Mouse (Mus musculus): ENCODE measurements around the gene Sfr1. TPM values are rescaled to one million over a fixed set of nuclear protein-coding genes. Genes with fewer than 3 reads are reported as not detected.

Gene Sfr1
- polyA plus RNA-seq, 1 experiment from 2014 or later, result 212 TPM

DNA sequence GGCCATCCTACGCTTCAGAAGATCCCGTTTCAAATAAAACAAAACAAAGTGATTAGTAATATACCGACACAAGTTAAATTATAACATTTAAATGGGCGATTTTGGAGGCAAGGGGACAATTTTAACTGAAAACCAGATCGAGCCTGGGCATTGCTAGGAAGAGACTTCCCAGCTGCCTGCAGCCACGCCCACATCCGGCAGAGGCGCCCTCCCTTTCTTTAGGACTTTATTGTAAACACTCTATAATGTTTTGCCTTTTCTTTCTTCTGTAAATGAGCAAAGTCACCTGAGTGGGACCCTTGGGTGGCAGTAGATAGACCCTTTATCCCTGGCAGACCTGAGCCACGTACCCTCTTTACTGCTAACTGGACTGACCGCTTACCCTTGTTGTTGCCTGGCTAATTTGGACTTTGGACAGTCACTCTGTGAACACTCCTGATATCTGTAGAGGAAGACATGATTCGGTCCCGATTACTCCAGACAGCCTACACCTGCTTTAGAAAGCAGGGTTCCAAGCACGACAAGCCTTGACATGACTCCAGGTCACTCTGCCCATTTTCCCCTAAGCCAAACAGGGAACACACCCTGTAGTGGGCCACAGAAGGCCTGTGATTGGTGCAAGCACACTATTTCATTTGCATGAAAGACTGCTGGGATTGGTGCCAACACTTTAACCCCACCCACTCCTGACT, 26.3 kb upstream of the Sfr1 start:
- no peak overlapping the region for H3K9ac ChIP-seq (ENCODE audit: low read length)
- H3K9me3 ChIP-seq (replicated peaks; ENCODE audit: control insufficient read depth, low read length), result no peaks in the 10 kb centered on the region
- WGBS, result 75% methylated on average over 13 of the region's 13 CpGs
- H3K36me3 ChIP-seq (ENCODE audit: control insufficient read depth, insufficient read depth, low read length), result no peaks in the 10 kb centered on the region
- no peak overlapping the region for H3K27ac ChIP-seq (ENCODE audit: low read depth, low read length)
- H3K4me1 ChIP-seq (ENCODE audit: control insufficient read depth, insufficient read depth, low read length), result no peaks in the 10 kb centered on the region
- H3K4me3 ChIP-seq (ENCODE audit: low read depth, low read length), result no peak overlapping the region
- DNase-seq (ENCODE audit: low spot score) (no peak), ATAC-seq (no peak)
- H3K4me2 ChIP-seq (ENCODE audit: low read length), result no peak overlapping the region
- no peaks in the 10 kb centered on the region for H3K27me3 ChIP-seq (replicated peaks; ENCODE audit: control insufficient read depth, insufficient read depth, low read length)

- no peaks in the 10 kb centered on the region for H3K36me3 ChIP-seq (ENCODE audit: control insufficient read depth, insufficient read depth, low read length)
- H3K4me2 ChIP-seq (ENCODE audit: low read length), result no peak overlapping the region
- ATAC-seq (no peak), DNase-seq (ENCODE audit: low spot score) (no peak)
- no peak overlapping the region for H3K9ac ChIP-seq (ENCODE audit: low read length)
- no peak overlapping the region for H3K27ac ChIP-seq (ENCODE audit: low read depth, low read length)
- WGBS, result 87% methylated on average over 8 of the region's 8 CpGs
- no peaks in the 10 kb centered on the region for H3K9me3 ChIP-seq (replicated peaks; ENCODE audit: control insufficient read depth, low read length)
- H3K4me3 ChIP-seq (ENCODE audit: low read depth, low read length), result no peak overlapping the region
- no peaks in the 10 kb centered on the region for H3K4me1 ChIP-seq (ENCODE audit: control insufficient read depth, insufficient read depth, low read length)
- no peaks in the 10 kb centered on the region for H3K27me3 ChIP-seq (replicated peaks; ENCODE audit: control insufficient read depth, insufficient read depth, low read length)
These were observed 25.6 kb upstream of the Sfr1 start for GRCm38 (mm10) chr19:47705772-47706309.

DNA sequence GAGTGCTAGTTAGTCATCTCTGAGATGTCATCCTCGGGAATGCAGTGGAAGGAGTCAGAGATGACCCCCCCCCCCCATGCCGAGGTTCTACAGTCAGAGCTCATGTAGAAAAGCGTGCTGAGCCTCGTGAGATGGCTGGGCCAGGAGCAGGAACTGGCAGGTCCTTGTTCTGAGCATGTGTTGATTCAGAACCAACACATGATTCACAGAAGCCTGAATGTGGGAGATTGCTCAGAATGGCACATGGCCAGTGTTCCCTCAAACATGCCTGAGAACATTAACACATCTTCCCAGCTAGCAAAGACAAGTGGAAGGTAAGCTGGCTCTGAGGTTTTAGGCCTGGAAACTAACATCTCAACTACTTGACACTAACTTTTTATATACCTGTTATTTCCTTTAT, 21.1 kb upstream of the Sfr1 start:
- Histone ChIP-seq H3K36me3 (ENCODE audit: control insufficient read depth, insufficient read depth, low read length) (no peaks in the 10 kb centered on the region), H3K9me3 (replicated peaks; ENCODE audit: control insufficient read depth, low read length) (no peaks in the 10 kb centered on the region), H3K27me3 (replicated peaks; ENCODE audit: control insufficient read depth, insufficient read depth, low read length) (no peaks in the 10 kb centered on the region), H3K27ac (ENCODE audit: low read depth, low read length) (no peak overlapping the region), H3K4me2 (ENCODE audit: low read length) (no peak overlapping the region), H3K4me3 (ENCODE audit: low read depth, low read length) (no peak overlapping the region), H3K4me1 (ENCODE audit: control insufficient read depth, insufficient read depth, low read length) (no peaks in the 10 kb centered on the region), H3K9ac (ENCODE audit: low read length) (no peak overlapping the region)
- DNase-seq (ENCODE audit: low spot score) (no peak), ATAC-seq (no peak)
- 81% methylated on average over 4 of the region's 4 CpGs for WGBS

DNA sequence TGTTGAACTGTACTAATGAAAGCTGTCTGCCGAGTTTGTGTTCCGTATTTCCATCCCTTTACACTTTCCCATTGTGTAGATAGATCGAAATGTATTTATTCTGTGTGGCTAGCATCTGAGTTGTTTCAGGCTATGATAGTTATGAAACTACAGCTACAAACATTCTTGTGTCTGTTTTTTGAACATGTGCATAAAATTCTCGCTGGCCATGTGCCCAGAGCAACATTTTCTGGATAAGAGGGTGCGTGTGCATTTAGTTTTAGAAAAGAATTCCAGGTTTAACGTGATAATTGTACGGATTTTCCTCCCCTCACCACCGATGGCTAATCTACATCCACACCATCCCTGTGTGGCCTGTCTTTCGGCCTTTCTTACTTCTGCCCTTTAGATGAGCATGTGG, 18.0 kb upstream of the Sfr1 start:
- DNase-seq (ENCODE audit: low spot score), result no peak
- WGBS, result 82% methylated on average over 9 of the region's 9 CpGs

GRCm38 (mm10) chr19:47716144-47716543, 15.3 kb upstream of the Sfr1 start:
- Histone ChIP-seq H3K36me3 (ENCODE audit: control insufficient read depth, insufficient read depth, low read length) (no peaks in the 10 kb centered on the region), H3K9me3 (replicated peaks; ENCODE audit: control insufficient read depth, low read length) (no peaks in the 10 kb centered on the region), H3K27me3 (replicated peaks; ENCODE audit: control insufficient read depth, insufficient read depth, low read length) (no peaks in the 10 kb centered on the region), H3K9ac (ENCODE audit: low read length) (no peak overlapping the region), H3K4me2 (ENCODE audit: low read length) (no peak overlapping the region), H3K4me1 (ENCODE audit: control insufficient read depth, insufficient read depth, low read length) (no peaks in the 10 kb centered on the region), H3K27ac (ENCODE audit: low read depth, low read length) (no peak overlapping the region), H3K4me3 (ENCODE audit: low read depth, low read length) (no peak overlapping the region)
- DNase-seq (ENCODE audit: low spot score) (no peak), ATAC-seq (no peak)
- 66% methylated on average over 2 of the region's 2 CpGs for WGBS

More for the DNA sequence above, 18.0 kb upstream of the Sfr1 start:
- no peaks in the 10 kb centered on the region for H3K27me3 ChIP-seq (replicated peaks; ENCODE audit: control insufficient read depth, insufficient read depth, low read length)
- H3K36me3 ChIP-seq (ENCODE audit: control insufficient read depth, insufficient read depth, low read length), result no peaks in the 10 kb centered on the region
- H3K4me3 ChIP-seq (ENCODE audit: low read depth, low read length), result no peak overlapping the region
- no peaks in the 10 kb centered on the region for H3K4me1 ChIP-seq (ENCODE audit: control insufficient read depth, insufficient read depth, low read length)
- no peaks in the 10 kb centered on the region for H3K9me3 ChIP-seq (replicated peaks; ENCODE audit: control insufficient read depth, low read length)
- no peak overlapping the region for H3K4me2 ChIP-seq (ENCODE audit: low read length)
- no peak for ATAC-seq
- H3K9ac ChIP-seq (ENCODE audit: low read length), result no peak overlapping the region
- no peak overlapping the region for H3K27ac ChIP-seq (ENCODE audit: low read depth, low read length)

DNA sequence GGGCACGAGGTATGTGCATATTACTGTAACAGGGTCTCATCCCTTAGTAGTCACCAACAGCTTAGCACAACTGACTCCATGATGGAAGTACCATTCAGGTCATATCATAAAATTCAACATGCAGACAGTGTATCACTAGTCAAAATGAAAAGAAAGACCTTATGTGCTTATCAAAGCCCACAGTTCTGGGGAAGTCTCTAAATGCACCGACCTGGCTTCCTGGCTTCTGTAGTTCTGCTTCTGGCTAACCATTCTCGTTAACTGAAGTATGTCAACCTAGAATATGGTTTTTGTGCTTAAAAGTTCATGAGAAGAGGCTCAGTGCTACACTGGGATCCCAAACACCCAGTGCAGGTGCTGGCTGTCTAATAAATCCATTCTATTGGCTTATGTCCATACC, 12.3 kb upstream of the Sfr1 start:
- H3K9ac ChIP-seq (ENCODE audit: low read length), result no peak overlapping the region
- no peaks in the 10 kb centered on the region for H3K4me1 ChIP-seq (ENCODE audit: control insufficient read depth, insufficient read depth, low read length)
- no peak overlapping the region for H3K4me3 ChIP-seq (ENCODE audit: low read depth, low read length)
- H3K36me3 ChIP-seq (ENCODE audit: control insufficient read depth, insufficient read depth, low read length), result no peaks in the 10 kb centered on the region
- H3K27me3 ChIP-seq (replicated peaks; ENCODE audit: control insufficient read depth, insufficient read depth, low read length), result no peaks in the 10 kb centered on the region
- no peak for ATAC-seq
- no peak for DNase-seq (ENCODE audit: low spot score)
- no peak overlapping the region for H3K27ac ChIP-seq (ENCODE audit: low read depth, low read length)
- no peaks in the 10 kb centered on the region for H3K9me3 ChIP-seq (replicated peaks; ENCODE audit: control insufficient read depth, low read length)
- WGBS, result 90% methylated on average over 3 of the region's 3 CpGs
- H3K4me2 ChIP-seq (ENCODE audit: low read length), result no peak overlapping the region

- no peak overlapping the region for H3K27ac ChIP-seq (ENCODE audit: low read depth, low read length)
- H3K9ac ChIP-seq (ENCODE audit: low read length), result no peak overlapping the region
- H3K4me3 ChIP-seq (ENCODE audit: low read depth, low read length), result no peak overlapping the region
- H3K9me3 ChIP-seq (replicated peaks; ENCODE audit: control insufficient read depth, low read length), result no peaks in the 10 kb centered on the region
- H3K4me2 ChIP-seq (ENCODE audit: low read length), result no peak overlapping the region
- DNase-seq (ENCODE audit: low spot score), result no peak
- no peaks in the 10 kb centered on the region for H3K27me3 ChIP-seq (replicated peaks; ENCODE audit: control insufficient read depth, insufficient read depth, low read length)
- H3K4me1 ChIP-seq (ENCODE audit: control insufficient read depth, insufficient read depth, low read length), result no peaks in the 10 kb centered on the region; the same call in 1 of the 2 replicates
- WGBS, result 77% methylated on average over 6 of the region's 6 CpGs
- no peaks in the 10 kb centered on the region for H3K36me3 ChIP-seq (ENCODE audit: control insufficient read depth, insufficient read depth, low read length)
- ATAC-seq, result no peak
These were observed 9.0 kb upstream of the Sfr1 start for GRCm38 (mm10) chr19:47722471-47722870.

DNA sequence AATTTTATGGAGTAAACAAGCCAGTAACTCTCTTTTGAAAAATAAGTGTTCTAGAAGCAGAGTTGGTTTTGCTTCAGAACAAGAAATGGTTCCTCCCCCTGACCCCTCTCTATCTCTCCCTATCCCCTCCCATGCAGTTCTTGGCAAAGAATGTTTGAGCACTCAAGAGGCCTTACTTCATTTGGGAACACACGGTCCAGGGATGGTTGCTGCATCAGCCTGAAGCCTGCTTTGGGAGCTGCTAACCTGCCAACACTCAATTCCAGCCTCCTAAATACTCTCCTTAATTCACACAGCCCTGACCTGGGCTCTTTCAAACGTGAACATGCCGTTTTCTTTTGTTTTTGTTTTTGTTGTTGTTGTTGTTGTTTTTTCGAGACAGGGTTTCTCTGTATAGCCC, 6.6 kb upstream of the Sfr1 start:
- ATAC-seq, result no peak
- WGBS, result 77% methylated on average over 4 of the region's 4 CpGs

GRCm38 (mm10) chr19:47725643-47726140, 5.8 kb upstream of the Sfr1 start:
- H3K4me3 ChIP-seq (ENCODE audit: low read depth, low read length), result no peak overlapping the region
- H3K9me3 ChIP-seq (replicated peaks; ENCODE audit: control insufficient read depth, low read length), result no peaks in the 10 kb centered on the region
- 19% methylated on average over 7 of the region's 7 CpGs for WGBS
- no peaks in the 10 kb centered on the region; the same call in 1 of the 2 replicates for H3K4me1 ChIP-seq (ENCODE audit: control insufficient read depth, insufficient read depth, low read length)
- peak; percentile 37; the same call in 1 of the 2 replicates for ATAC-seq
- no peaks in the 10 kb centered on the region for H3K27me3 ChIP-seq (replicated peaks; ENCODE audit: control insufficient read depth, insufficient read depth, low read length)
- H3K27ac ChIP-seq (ENCODE audit: low read depth, low read length), result no peak overlapping the region
- no peak overlapping the region for H3K4me2 ChIP-seq (ENCODE audit: low read length)
- peak; percentile 93 for DNase-seq (ENCODE audit: low spot score)
- no peak overlapping the region for H3K9ac ChIP-seq (ENCODE audit: low read length)
- H3K36me3 ChIP-seq (ENCODE audit: control insufficient read depth, insufficient read depth, low read length), result no peaks in the 10 kb centered on the region

More for the DNA sequence above, 6.6 kb upstream of the Sfr1 start:
- Histone ChIP-seq H3K27ac (ENCODE audit: low read depth, low read length) (no peak overlapping the region), H3K4me3 (ENCODE audit: low read depth, low read length) (no peak overlapping the region), H3K4me1 (ENCODE audit: control insufficient read depth, insufficient read depth, low read length) (no peaks in the 10 kb centered on the region; the same call in 1 of the 2 replicates), H3K36me3 (ENCODE audit: control insufficient read depth, insufficient read depth, low read length) (no peaks in the 10 kb centered on the region), H3K9me3 (replicated peaks; ENCODE audit: control insufficient read depth, low read length) (no peaks in the 10 kb centered on the region), H3K4me2 (ENCODE audit: low read length) (no peak overlapping the region), H3K9ac (ENCODE audit: low read length) (no peak overlapping the region), H3K27me3 (replicated peaks; ENCODE audit: control insufficient read depth, insufficient read depth, low read length) (no peaks in the 10 kb centered on the region)
- no peak for DNase-seq (ENCODE audit: low spot score)
